Mouse (Mus musculus): ENCODE measurements around the gene Bzw2.

- TF ChIP-seq CTCF (IDR thresholded peaks at IDR 0.05; ENCODE audit: extremely low read depth, insufficient read depth, low read length), result no peak
- TF ChIP-seq POLR2A (IDR thresholded peaks at IDR 0.05; ENCODE audit: extremely low read depth, insufficient read depth, low read length), result no peak
These were observed 31.7 kb upstream of the Bzw2 start for GRCm38 (mm10) chr12:36189610-36190009.
